Mouse (Mus musculus) limb, embryonic 11.5 days (tissue): ENCODE data around the gene Dnase2b. TPM values are rescaled to one million over a fixed set of nuclear protein-coding genes. Genes with fewer than 3 reads are reported as not detected.

ENCODE experiments used
- ATAC-seq: fragments of 200-750 bp; cut with Nextera tagmentation; 2 replicates; pipeline ENCODE4 v1.8.0; 2017; ENCODE audit warnings: low read depth; ENCODE audit not compliant: insufficient number of reproducible peaks, low FRiP score, low TSS enrichment
- DNase-seq: peaks from one replicate; pipeline ENCODE4 v3.0.0-alpha.2; 2015; ENCODE audit warnings: low spot score
- H3K27ac ChIP-seq: fragments of 300-500 bp; sonication (generic); replicated peaks from 2 replicates; pipeline ENCODE4 v1.5.1; 2014; ENCODE audit warnings: low read depth, mild to moderate bottlenecking, low read length
- H3K27me3 ChIP-seq: fragments of 300-500 bp; sonication (generic); 2 replicates; pipeline ENCODE4 v1.6.1; 2014; ENCODE audit warnings: mild to moderate bottlenecking, low read length, mixed read lengths; ENCODE audit not compliant: control insufficient read depth, insufficient read depth
- H3K36me3 ChIP-seq: fragments of 300-500 bp; sonication (generic); 2 replicates; pipeline ENCODE4 v1.6.1; 2014; ENCODE audit warnings: mild to moderate bottlenecking, low read length, moderate library complexity, mixed read lengths; ENCODE audit not compliant: control insufficient read depth, insufficient read depth
- H3K4me1 ChIP-seq: fragments of 300-500 bp; sonication (generic); 2 replicates; pipeline ENCODE4 v1.6.1; 2014; ENCODE audit warnings: low read length, mixed read lengths; ENCODE audit not compliant: control insufficient read depth, insufficient read depth
- H3K4me2 ChIP-seq: fragments of 300-500 bp; sonication (generic); 2 replicates; pipeline ENCODE4 v1.6.1; 2014; ENCODE audit warnings: low read depth, mild to moderate bottlenecking, moderate library complexity; ENCODE audit not compliant: severe bottlenecking
- H3K4me3 ChIP-seq: fragments of 300-500 bp; sonication (generic); 2 replicates; pipeline ENCODE4 v1.5.1; 2014; ENCODE audit warnings: low read depth, low read length
- H3K9ac ChIP-seq: fragments of 300-500 bp; sonication (generic); 2 replicates; pipeline ENCODE4 v1.6.1; 2014; ENCODE audit warnings: mild to moderate bottlenecking, low read length
- H3K9me3 ChIP-seq: fragments of 300-500 bp; sonication (generic); 2 replicates; pipeline ENCODE4 v1.6.1; 2016; ENCODE audit warnings: low read length; ENCODE audit not compliant: control insufficient read depth
- WGBS: fragments of 180-500 bp; shearing (Covaris S2); extraction: QIAGEN DNeasy Blood & Tissue Kit; methylation state at CpG from one replicate; pipeline ENCODE4 v1.1.7; 2014; 5-methylcytosine and 5-hydroxymethylcytosine counted together
- polyA plus RNA-seq: library from polyadenylated mRNA; unstranded; fragments of >200 nt; fragmentation: Nextera tagmentation; extraction: Ambion mirVana; gene quantifications from 2 replicates; pipeline ENCODE4 v1.2.1, GENCODE M21; 2014

Dnase2b gene
- polyA plus RNA-seq, 1 experiment from 2014 or later, result not detected

DNA sequence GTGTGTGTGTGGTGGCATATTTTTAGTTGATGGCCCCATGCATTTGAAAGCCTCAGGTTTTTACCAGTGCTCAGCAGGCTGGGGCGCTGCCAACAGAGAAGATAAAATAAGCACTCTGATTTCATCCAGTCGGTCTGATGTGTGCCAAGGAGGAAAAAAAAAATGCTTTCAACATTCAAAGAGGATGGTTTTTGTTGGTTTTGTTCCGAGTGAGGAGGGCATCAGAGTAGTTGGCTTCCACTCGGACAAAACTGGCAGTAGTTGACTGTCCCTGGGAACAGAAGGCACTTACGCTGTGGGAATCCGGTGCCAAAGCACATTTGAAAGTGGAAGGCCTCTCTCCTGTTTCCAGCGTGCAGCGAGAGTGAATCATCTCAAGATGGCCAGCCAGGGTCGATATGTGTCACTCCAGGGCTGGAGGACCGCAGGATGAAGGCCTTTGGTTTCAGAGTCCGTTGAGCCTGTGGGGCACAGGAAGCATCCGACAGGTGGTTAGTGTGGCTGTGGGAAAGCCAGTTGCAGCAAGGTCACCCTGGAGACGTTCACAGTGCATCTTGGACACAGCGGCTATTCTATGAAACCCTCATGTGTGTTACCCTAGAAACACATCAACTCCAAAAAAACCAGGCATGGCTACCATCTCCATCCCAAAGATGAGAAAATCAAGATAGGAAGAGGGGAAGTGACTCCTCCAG lies 5.3 kb upstream of the Dnase2b start:
- no peak for ATAC-seq
- H3K4me2 ChIP-seq, result no peak overlapping the region
- H3K27me3 ChIP-seq, result no peaks in the 10 kb centered on the region
- no peaks in the 10 kb centered on the region for H3K4me1 ChIP-seq
- H3K27ac ChIP-seq, result no peak overlapping the region
- no peaks in the 10 kb centered on the region for H3K9me3 ChIP-seq
- WGBS, result 87% methylated on average over 14 of the region's 14 CpGs
- H3K36me3 ChIP-seq, result no peaks in the 10 kb centered on the region
- DNase-seq, result no peak
- no peak overlapping the region for H3K4me3 ChIP-seq
- no peak overlapping the region for H3K9ac ChIP-seq

GRCm38 (mm10) chr3:146620101-146620500 lies 4.7 kb upstream of the Dnase2b start:
- H3K27ac ChIP-seq, result no peak overlapping the region
- no peak overlapping the region for H3K4me2 ChIP-seq
- H3K4me1 ChIP-seq, result no peaks in the 10 kb centered on the region
- ATAC-seq (no peak), DNase-seq (no peak)
- H3K36me3 ChIP-seq, result no peaks in the 10 kb centered on the region
- H3K9ac ChIP-seq, result no peak overlapping the region
- H3K9me3 ChIP-seq, result no peaks in the 10 kb centered on the region
- no peaks in the 10 kb centered on the region for H3K27me3 ChIP-seq
- no peak overlapping the region for H3K4me3 ChIP-seq
- WGBS, result 87% methylated on average over 10 of the region's 10 CpGs

- H3K4me3 ChIP-seq, result no peak overlapping the region
- no peak for DNase-seq
- no peaks in the 10 kb centered on the region for H3K36me3 ChIP-seq
- no peaks in the 10 kb centered on the region for H3K27me3 ChIP-seq
- no peak for ATAC-seq
- H3K4me2 ChIP-seq, result no peak overlapping the region
- no peaks in the 10 kb centered on the region for H3K9me3 ChIP-seq
- no peak overlapping the region for H3K27ac ChIP-seq
- no peak overlapping the region for H3K9ac ChIP-seq
- WGBS, result 80% methylated on average over 4 of the region's 4 CpGs
- H3K4me1 ChIP-seq, result no peaks in the 10 kb centered on the region
Measured at GRCm38 (mm10) chr3:146618357-146618756, 3.0 kb upstream of the Dnase2b start.

DNA sequence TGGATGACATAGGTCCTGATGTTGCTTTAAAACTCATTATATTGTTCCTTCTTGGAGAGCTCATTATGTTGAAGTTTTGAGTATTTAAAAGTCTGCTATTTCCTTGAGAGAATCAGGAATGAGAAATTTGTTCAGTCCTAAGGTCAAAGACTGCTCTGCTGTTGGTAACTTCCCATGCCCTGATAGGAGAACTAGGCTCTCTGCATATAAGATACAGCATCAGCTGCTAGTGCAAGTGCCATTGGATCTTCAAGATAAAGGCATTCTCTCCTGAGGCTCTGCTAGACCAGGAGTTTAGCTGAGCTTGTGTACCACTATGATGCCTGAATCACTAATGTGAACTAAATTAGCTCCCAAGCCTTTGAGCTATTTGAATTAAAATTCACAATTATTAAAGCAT lies 2.5 kb upstream of the Dnase2b start:
- ATAC-seq (no peak), DNase-seq (no peak)
- Histone ChIP-seq H3K4me1 (no peaks in the 10 kb centered on the region), H3K27me3 (no peaks in the 10 kb centered on the region), H3K36me3 (no peaks in the 10 kb centered on the region), H3K27ac (no peak overlapping the region), H3K9me3 (no peaks in the 10 kb centered on the region), H3K4me2 (no peak overlapping the region), H3K4me3 (no peak overlapping the region), H3K9ac (no peak overlapping the region)

DNA sequence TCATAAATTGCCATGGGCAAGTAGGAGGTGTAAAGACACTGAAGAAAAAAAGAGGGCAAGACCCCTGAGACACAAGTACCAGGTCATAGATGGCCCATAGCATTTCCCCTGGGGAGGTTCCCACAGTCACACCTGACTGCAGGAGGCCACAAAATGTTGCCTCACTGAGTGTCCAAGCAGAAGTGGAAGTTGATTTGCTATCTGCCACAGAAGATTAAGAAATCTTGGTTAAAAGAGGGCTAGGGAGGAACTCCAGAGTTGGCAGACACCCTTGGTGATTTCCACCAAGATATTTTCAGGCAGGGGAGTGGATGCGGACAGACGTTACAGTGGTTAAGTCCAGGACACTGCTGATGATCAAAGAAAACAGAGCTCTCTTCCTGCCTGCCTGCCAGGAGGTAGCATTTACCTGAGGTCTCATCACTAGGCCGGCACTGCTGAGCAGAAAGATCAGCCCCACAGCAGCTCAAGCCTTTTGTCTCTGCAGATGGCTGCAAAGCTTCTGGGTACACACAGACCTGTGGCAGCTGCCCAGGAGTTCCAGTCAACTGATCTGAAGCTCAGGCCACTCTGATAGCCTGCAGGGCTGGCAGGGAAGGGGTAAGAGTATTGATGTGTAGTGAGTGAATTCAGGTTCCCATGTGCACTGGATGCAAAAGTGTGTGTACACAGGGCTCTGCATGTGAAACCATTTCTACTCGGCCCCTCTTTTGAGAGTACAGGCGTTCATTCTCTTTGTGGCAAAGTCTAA lies 1.3 kb upstream of the Dnase2b start:
- Histone ChIP-seq H3K27ac (no peak overlapping the region), H3K4me3 (no peak overlapping the region), H3K9ac (no peak overlapping the region), H3K9me3 (no peaks in the 10 kb centered on the region), H3K27me3 (no peaks in the 10 kb centered on the region), H3K4me2 (no peak overlapping the region), H3K4me1 (no peaks in the 10 kb centered on the region), H3K36me3 (no peaks in the 10 kb centered on the region)
- DNase-seq (no peak), ATAC-seq (no peak)
- WGBS, result 82% methylated on average over 5 of the region's 5 CpGs

GRCm38 (mm10) chr3:146611821-146612220 lies 3.6 kb downstream of the Dnase2b start:
- no peaks in the 10 kb centered on the region for H3K9me3 ChIP-seq
- DNase-seq, result no peak

DNA sequence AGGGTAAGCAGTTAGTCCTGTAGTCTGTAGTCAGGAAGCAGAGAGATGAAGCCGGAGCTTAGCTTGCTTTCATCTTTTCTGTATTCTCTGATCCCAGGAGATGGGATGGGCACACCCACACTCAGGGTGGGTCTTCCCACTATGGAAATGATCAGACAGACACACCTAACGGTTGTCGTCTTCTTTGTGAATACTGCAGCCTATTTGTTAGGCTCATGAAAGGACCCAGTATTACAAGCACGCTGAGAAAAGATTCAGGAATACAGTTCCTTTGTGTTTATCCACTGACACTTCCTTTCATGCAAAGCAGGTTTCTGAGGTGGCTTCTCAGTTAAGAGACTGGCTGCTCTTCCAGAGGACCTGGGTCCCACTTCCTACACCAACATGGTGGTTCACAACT lies 4.1 kb downstream of the Dnase2b start:
- ATAC-seq, result no peak
- WGBS, result 86% methylated on average over 4 of the region's 4 CpGs
- no peaks in the 10 kb centered on the region for H3K36me3 ChIP-seq

More at GRCm38 (mm10) chr3:146611821-146612220, 3.6 kb downstream of the Dnase2b start:
- Histone ChIP-seq H3K27ac (no peak overlapping the region), H3K27me3 (no peaks in the 10 kb centered on the region), H3K9ac (no peak overlapping the region), H3K4me3 (no peak overlapping the region), H3K4me1 (no peaks in the 10 kb centered on the region), H3K4me2 (no peak overlapping the region), H3K36me3 (no peaks in the 10 kb centered on the region)
- 84% methylated on average over 4 of the region's 4 CpGs for WGBS
- no peak for ATAC-seq

DNA sequence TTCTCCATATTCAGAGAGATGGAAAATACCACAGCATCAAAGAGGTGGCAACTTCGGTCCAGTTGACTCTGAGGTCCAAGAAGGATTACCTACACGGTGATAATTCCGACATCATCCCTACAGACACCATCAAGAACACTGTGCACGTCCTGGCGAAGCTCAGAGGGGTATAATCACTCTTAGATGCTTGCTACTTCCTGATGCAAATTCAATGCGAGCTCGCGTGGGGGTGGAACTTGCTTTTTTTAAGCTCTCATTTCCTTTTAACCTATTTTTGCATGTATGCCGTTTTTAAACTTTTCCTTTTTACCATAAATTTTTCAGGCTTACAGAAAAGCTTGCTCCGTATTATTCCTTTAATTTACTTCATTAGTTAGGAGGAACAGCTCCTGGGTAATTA lies 5.1 kb downstream of the Dnase2b start:
- H3K27ac ChIP-seq, result no peak overlapping the region
- H3K4me1 ChIP-seq, result no peaks in the 10 kb centered on the region
- H3K27me3 ChIP-seq, result no peaks in the 10 kb centered on the region
- H3K9me3 ChIP-seq, result no peaks in the 10 kb centered on the region
- no peak overlapping the region for H3K4me3 ChIP-seq
- H3K36me3 ChIP-seq, result no peaks in the 10 kb centered on the region
- no peak overlapping the region for H3K9ac ChIP-seq
- no peak for DNase-seq
- WGBS, result 85% methylated on average over 10 of the region's 10 CpGs
- ATAC-seq, result no peak
- no peak overlapping the region for H3K4me2 ChIP-seq

More for the DNA sequence above, 4.1 kb downstream of the Dnase2b start:
- no peaks in the 10 kb centered on the region for H3K27me3 ChIP-seq
- no peaks in the 10 kb centered on the region for H3K9me3 ChIP-seq
- no peaks in the 10 kb centered on the region for H3K4me1 ChIP-seq
- no peak for DNase-seq
- H3K4me2 ChIP-seq, result no peak overlapping the region
- H3K27ac ChIP-seq, result no peak overlapping the region
- no peak overlapping the region for H3K4me3 ChIP-seq
- no peak overlapping the region for H3K9ac ChIP-seq
